Mouse (Mus musculus) embryo, embryonic 10.5 days (tissue): ENCODE measurements around the gene Dnaic2.

ENCODE experiments used
- DNase-seq: peaks from one replicate; pipeline ENCODE4 v3.0.0-alpha.2; 2015; ENCODE audit warnings: low spot score

Gene Dnaic2

GRCm38 (mm10) chr11:114798624-114799023, 71.4 kb downstream of the Dnaic2 start, which contains the start of gene Gpr142:
Gene Gpr142 (plus strand): TSS chr11:114798924.
- no peak for DNase-seq

DNA sequence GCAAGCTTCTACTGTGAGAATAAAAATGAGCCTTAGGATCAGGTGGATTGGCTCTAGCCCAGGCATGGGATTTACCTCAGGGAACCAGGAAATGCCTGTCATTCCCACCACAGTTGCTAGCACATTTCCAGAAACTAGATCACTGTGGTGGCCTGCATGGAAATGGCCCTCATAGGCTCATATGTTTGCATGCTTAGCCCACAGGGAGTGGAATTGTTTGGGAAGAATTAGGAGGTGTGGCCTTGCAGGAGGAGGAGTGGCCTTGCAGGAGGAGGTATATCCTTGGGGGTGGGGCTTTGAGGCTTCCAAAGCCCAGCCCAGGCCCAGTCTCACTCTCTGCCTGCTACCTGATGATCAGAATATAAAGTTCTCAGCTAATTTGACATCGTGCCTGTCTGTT, 74.7 kb downstream of the Dnaic2 start:
- DNase-seq = no peak

GRCm38 (mm10) chr11:114802540-114803267, 75.5 kb downstream of the Dnaic2 start:
- no peak for DNase-seq

GRCm38 (mm10) chr11:114803990-114804389, 76.8 kb downstream of the Dnaic2 start:
- DNase-seq = peak; percentile 45

- DNase-seq = no peak
These were observed 79.8 kb downstream of the Dnaic2 start for GRCm38 (mm10) chr11:114807025-114807424.
